Mouse (Mus musculus): ENCODE data around the gene Pcdh10.

Gene Pcdh10

GRCm38 (mm10) chr3:45378145-45378544, at the start of gene Pcdh10:
TSS of gene Pcdh10 (plus strand) at chr3:45378398.
- peak; percentile 97 for DNase-seq (ENCODE audit: low read depth, low spot score)

GRCm38 (mm10) chr3:45355919-45356318, 22.3 kb upstream of the Pcdh10 start:
- DNase-seq (ENCODE audit: low read depth, low spot score): no peak

- DNase-seq (ENCODE audit: low read depth, low spot score): no peak
These were observed 9.2 kb upstream of the Pcdh10 start for GRCm38 (mm10) chr3:45368952-45369351.

- DNase-seq (ENCODE audit: low read depth, low spot score): peak; percentile 84
These were observed 2.3 kb upstream of the Pcdh10 start for GRCm38 (mm10) chr3:45375761-45376500.

GRCm38 (mm10) chr3:45376501-45377390, 1.5 kb upstream of the Pcdh10 start:
- DNase-seq (ENCODE audit: low read depth, low spot score): peak; percentile 45

- DNase-seq (ENCODE audit: low read depth, low spot score): peak; percentile 58
These were observed 703 bp upstream of the Pcdh10 start for GRCm38 (mm10) chr3:45377391-45377998.

- DNase-seq (ENCODE audit: low read depth, low spot score): peak; percentile 48
These were observed 1.4 kb downstream of the Pcdh10 start for GRCm38 (mm10) chr3:45379541-45379971.

GRCm38 (mm10) chr3:45379972-45380761, 2.0 kb downstream of the Pcdh10 start:
- DNase-seq (ENCODE audit: low read depth, low spot score): peak; percentile 66

- DNase-seq (ENCODE audit: low read depth, low spot score): peak; percentile 65
These were observed 2.9 kb downstream of the Pcdh10 start for GRCm38 (mm10) chr3:45380811-45381761.

- DNase-seq (ENCODE audit: low read depth, low spot score): no peak
These were observed 4.0 kb downstream of the Pcdh10 start for GRCm38 (mm10) chr3:45382032-45382755.

GRCm38 (mm10) chr3:45383831-45384230, 5.6 kb downstream of the Pcdh10 start:
- DNase-seq (ENCODE audit: low read depth, low spot score): no peak

GRCm38 (mm10) chr3:45385028-45385427, 6.8 kb downstream of the Pcdh10 start:
- DNase-seq (ENCODE audit: low read depth, low spot score): no peak

- no peak for DNase-seq (ENCODE audit: low read depth, low spot score)
These were observed 7.3 kb downstream of the Pcdh10 start for GRCm38 (mm10) chr3:45385451-45385850.

GRCm38 (mm10) chr3:45386512-45386911, 8.3 kb downstream of the Pcdh10 start:
- DNase-seq (ENCODE audit: low read depth, low spot score): no peak

GRCm38 (mm10) chr3:45397101-45397500, 18.9 kb downstream of the Pcdh10 start:
- DNase-seq (ENCODE audit: low read depth, low spot score): no peak

- DNase-seq (ENCODE audit: low read depth, low spot score): no peak
These were observed 25.0 kb downstream of the Pcdh10 start for GRCm38 (mm10) chr3:45403239-45403638.

GRCm38 (mm10) chr3:45431691-45432090, 53.5 kb downstream of the Pcdh10 start:
- DNase-seq (ENCODE audit: low read depth, low spot score): no peak

- DNase-seq (ENCODE audit: low read depth, low spot score): no peak
These were observed 54.1 kb downstream of the Pcdh10 start for GRCm38 (mm10) chr3:45432172-45432765.

Data from ZHBTc4 (cell line).